In the genomic region with DNA sequence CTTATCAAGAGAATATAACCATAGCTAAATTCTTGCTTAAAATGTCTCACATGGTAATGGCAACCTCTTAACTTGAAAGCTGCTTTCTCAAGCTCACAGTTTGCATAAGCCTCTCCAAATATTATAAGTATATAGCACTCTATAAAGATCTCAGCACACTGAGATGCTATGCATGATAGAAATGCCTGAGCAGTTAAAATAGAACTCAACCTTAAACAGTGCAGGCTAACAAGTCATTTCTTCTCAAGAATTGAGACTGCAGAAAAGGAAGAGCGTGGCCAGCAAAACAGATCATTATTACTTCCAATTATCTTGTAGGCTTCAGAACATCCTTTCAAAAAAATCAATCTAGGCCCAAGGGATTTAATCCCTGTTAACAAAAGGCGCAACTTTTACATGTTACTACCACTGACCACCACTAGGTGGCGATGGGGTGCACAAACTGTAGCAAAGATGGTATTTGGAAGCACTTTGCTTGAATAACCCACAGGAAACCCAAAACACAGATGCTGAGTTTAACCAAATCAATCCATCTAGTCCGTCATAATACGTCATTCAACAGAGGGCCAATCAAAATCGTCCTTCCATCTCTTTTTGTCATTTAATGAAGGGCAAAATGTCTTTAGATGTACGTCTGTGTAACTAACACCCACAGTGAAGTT, we compare ENCODE assay signal across 10 mouse cellular contexts.
DNase-seq lines count a peak whose midpoint lies in the region; ATAC-seq and TF ChIP-seq lines count a peak whose summit lies in the region.
"Had no signal": no experiment of that assay in that cellular context is flagged by ENCODE, and none has a peak within 500 bp of the region (broad histone marks: within the 10 kb centered on the region; RNA-seq: fewer than 3 reads in every experiment).

No protein-coding gene starts in this region.

- no peaks in the 10 kb centered on the region for H3K9me3 ChIP-seq in kidney, embryonic 16.5 days (ENCODE audit: low read length)
- no peaks in the 10 kb centered on the region for H3K9me3 ChIP-seq in midbrain, embryonic 13.5 days
- H3K9me3 ChIP-seq: embryonic facial prominence, embryonic 15.5 days; limb, embryonic 15.5 days had no signal

- no peaks in the 10 kb centered on the region for H3K27me3 ChIP-seq in kidney, embryonic 16.5 days (ENCODE audit: insufficient read depth, low read length)
- H3K27me3 ChIP-seq in cerebellum, adult 2 months (ENCODE audit: control insufficient read depth, insufficient read depth, low read length): no peaks in the 10 kb centered on the region
- no peaks in the 10 kb centered on the region for H3K27me3 ChIP-seq in midbrain, embryonic 13.5 days
- H3K27me3 ChIP-seq: embryonic facial prominence, embryonic 15.5 days; limb, embryonic 15.5 days had no signal

- TF ChIP-seq CTCF in cerebellum, adult 2 months (IDR thresholded peaks at IDR 0.05; ENCODE audit: borderline replicate concordance, insufficient read depth, low read depth, low read length): peak; percentile 47; the same call in 1 of the 2 replicates

- TF ChIP-seq POLR2A in cerebellum, adult 2 months (IDR thresholded peaks at IDR 0.05; ENCODE audit: borderline replicate concordance, insufficient read depth, low read length): no peak

- no peak overlapping the region for H3K9ac ChIP-seq in kidney, embryonic 16.5 days (replicated peaks; ENCODE audit: low read length)
- no peak overlapping the region for H3K9ac ChIP-seq in midbrain, embryonic 13.5 days (replicated peaks)
- H3K9ac ChIP-seq: embryonic facial prominence, embryonic 15.5 days; limb, embryonic 15.5 days had no signal

- 30% methylated on average over 7 of the region's 7 CpGs for WGBS in kidney, embryonic 16.5 days
- 26% methylated on average over 7 of the region's 7 CpGs for WGBS in cerebellum, adult 2 months
- WGBS in midbrain, embryonic 13.5 days: 23% methylated on average over 7 of the region's 7 CpGs

- H3K4me2 ChIP-seq in kidney, embryonic 16.5 days (replicated peaks; ENCODE audit: low read depth, low read length): no peak overlapping the region
- H3K4me2 ChIP-seq in midbrain, embryonic 13.5 days (replicated peaks): no peak overlapping the region
- H3K4me2 ChIP-seq: embryonic facial prominence, embryonic 15.5 days; limb, embryonic 15.5 days had no signal

- no peak overlapping the region for H3K4me3 ChIP-seq in kidney, embryonic 16.5 days (ENCODE audit: low read length)
- H3K4me3 ChIP-seq in cerebellum, adult 2 months (replicated peaks; ENCODE audit: insufficient read depth, low read depth, low read length): no peak overlapping the region
- H3K4me3 ChIP-seq in midbrain, embryonic 13.5 days (replicated peaks): no peak overlapping the region
- H3K4me3 ChIP-seq: embryonic facial prominence, embryonic 15.5 days; limb, embryonic 15.5 days had no signal

- no peak overlapping the region for H3K27ac ChIP-seq in kidney, embryonic 16.5 days (ENCODE audit: low read length)
- H3K27ac ChIP-seq in cerebellum, adult 2 months (ENCODE audit: insufficient read depth, low read length): no peak overlapping the region
- H3K27ac ChIP-seq in midbrain, embryonic 13.5 days: no peak overlapping the region
- H3K27ac ChIP-seq: embryonic facial prominence, embryonic 15.5 days; limb, embryonic 15.5 days had no signal

- DNase-seq in kidney, adult 18-20 months: peak; percentile 52
- peak; percentile 78 for DNase-seq in ES-CJ7 (ENCODE audit: low read depth, low spot score)
- DNase-seq in cerebellum, adult 2 months: peak; percentile 33 to 35
- DNase-seq in layer of hippocampus, postnatal 14 days (ENCODE audit: low spot score in 2 of 2): peak; percentile 45 to 67
- peak; percentile 48 for DNase-seq in thymus, postnatal 0 days (ENCODE audit: low spot score)

- ATAC-seq in kidney, embryonic 16.5 days (ENCODE audit: low FRiP score, low TSS enrichment): no peak
- peak; percentile 38 for ATAC-seq in frontal cortex, adult (ENCODE audit: low TSS enrichment)
- peak; percentile 50; the same call in 1 of the 2 replicates for ATAC-seq in midbrain, embryonic 13.5 days

- no peaks in the 10 kb centered on the region for H3K4me1 ChIP-seq in kidney, embryonic 16.5 days (ENCODE audit: insufficient read depth, low read length)
- H3K4me1 ChIP-seq in cerebellum, adult 2 months (ENCODE audit: control insufficient read depth, insufficient read depth, low read length): no peaks in the 10 kb centered on the region
- H3K4me1 ChIP-seq in midbrain, embryonic 13.5 days (replicated peaks): no peaks in the 10 kb centered on the region

- H3K36me3 ChIP-seq in kidney, embryonic 16.5 days (ENCODE audit: insufficient read depth, low read length): no peaks in the 10 kb centered on the region
- H3K36me3 ChIP-seq in midbrain, embryonic 13.5 days: peaks cover 32% of the 10 kb centered on the region
- H3K36me3 ChIP-seq: embryonic facial prominence, embryonic 15.5 days; limb, embryonic 15.5 days had no signal
